Mouse (Mus musculus) T-helper 2 cell (primary cell): ENCODE data around the gene Mdga1.

Source experiments
- in situ Hi-C: fragments of 300-600 bp; cut with MboI, MseI; formaldehyde crosslinking; loops from one replicate; pipeline ENCODE4 v1.15.1; 2025; ENCODE audit warnings: high pct_unique_total_duplicates

The Mdga1 gene

GRCm38 (mm10) chr17:29887881-29888826 lies 81.7 kb downstream of the Mdga1 start:
- in situ Hi-C loops, result no loop called here

- in situ Hi-C loops, result no loop called here
These were observed 82.5 kb downstream of the Mdga1 start for GRCm38 (mm10) chr17:29887271-29887880.

GRCm38 (mm10) chr17:29886655-29887251 lies 83.1 kb downstream of the Mdga1 start:
- in situ Hi-C loops, result no loop called here

GRCm38 (mm10) chr17:29886061-29886460 lies 83.8 kb downstream of the Mdga1 start:
- in situ Hi-C loops, result no loop called here

GRCm38 (mm10) chr17:29884596-29884995 lies 85.3 kb downstream of the Mdga1 start:
- in situ Hi-C loops, result no loop called here

- in situ Hi-C loops, result no loop called here
These were observed 86.5 kb downstream of the Mdga1 start for GRCm38 (mm10) chr17:29883351-29883750.

- in situ Hi-C loops, result no loop called here
These were observed 87.0 kb downstream of the Mdga1 start for GRCm38 (mm10) chr17:29882885-29883284.

- in situ Hi-C loops, result no loop called here
These were observed 89.6 kb downstream of the Mdga1 start for GRCm38 (mm10) chr17:29880251-29880650.

GRCm38 (mm10) chr17:29878990-29879389 lies 90.9 kb downstream of the Mdga1 start:
- in situ Hi-C loops, result no loop called here

- in situ Hi-C loops, result no loop called here
These were observed 95.7 kb downstream of the Mdga1 start for GRCm38 (mm10) chr17:29874082-29874679.

- in situ Hi-C loops, result no loop called here
These were observed 96.3 kb downstream of the Mdga1 start for GRCm38 (mm10) chr17:29873580-29874015.

GRCm38 (mm10) chr17:29870316-29870715 lies 99.6 kb downstream of the Mdga1 start:
- in situ Hi-C loops, result no loop called here

- in situ Hi-C loops, result no loop called here
These were observed 104.0 kb downstream of the Mdga1 start for GRCm38 (mm10) chr17:29865914-29866313.

- in situ Hi-C loops, result no loop called here
These were observed 105.4 kb downstream of the Mdga1 start for GRCm38 (mm10) chr17:29864440-29864839.

GRCm38 (mm10) chr17:29859788-29860283 lies 110.1 kb downstream of the Mdga1 start:
- in situ Hi-C loops, result no loop called here

GRCm38 (mm10) chr17:29858764-29859163 lies 111.1 kb downstream of the Mdga1 start:
- in situ Hi-C loops, result no loop called here

- in situ Hi-C loops, result no loop called here
These were observed 113.9 kb downstream of the Mdga1 start for GRCm38 (mm10) chr17:29855702-29856580.

GRCm38 (mm10) chr17:29854835-29855234 lies 115.1 kb downstream of the Mdga1 start:
- in situ Hi-C loops, result no loop called here

- in situ Hi-C loops, result no loop called here
These were observed 115.5 kb downstream of the Mdga1 start for GRCm38 (mm10) chr17:29854388-29854787.

- in situ Hi-C loops, result no loop called here
These were observed 116.9 kb downstream of the Mdga1 start for GRCm38 (mm10) chr17:29852846-29853486.
